Mouse (Mus musculus): Measurements from ENCODE around the gene Mea1. TPM values are rescaled to one million over a fixed set of nuclear protein-coding genes. Genes with fewer than 3 reads are reported as not detected.

Mea1 gene
- total RNA-seq, 2 experiments from 2014 or later: 124 to 130 TPM

GRCm38 (mm10) chr17:46699245-46699644, 20.7 kb downstream of the Mea1 start:
- intact Hi-C loops (cut with DNase I): no loop called here
- peak in 1 of 2 experiments; percentile 15 for DNase-seq (ENCODE audit: extremely low spot score in 1 of 2, low spot score in 2 of 2)

GRCm38 (mm10) chr17:46699912-46700311, 21.3 kb downstream of the Mea1 start:
- intact Hi-C loops (cut with DNase I): no loop called here
- peak in 1 of 2 experiments; percentile 12 for DNase-seq (ENCODE audit: extremely low spot score in 1 of 2, low spot score in 2 of 2)

GRCm38 (mm10) chr17:46701489-46701888, 22.9 kb downstream of the Mea1 start:
- intact Hi-C loops (cut with DNase I): no loop called here
- DNase-seq (ENCODE audit: extremely low spot score in 1 of 2, low spot score in 2 of 2): peak in 1 of 2 experiments; percentile 31

GRCm38 (mm10) chr17:46702100-46702499, 23.5 kb downstream of the Mea1 start:
- intact Hi-C loops (cut with DNase I): no loop called here
- DNase-seq (ENCODE audit: extremely low spot score in 1 of 2, low spot score in 2 of 2): peak in 1 of 2 experiments; percentile 25

- intact Hi-C loops (cut with DNase I): no loop called here
- peak in 1 of 2 experiments; percentile 7 for DNase-seq (ENCODE audit: extremely low spot score in 1 of 2, low spot score in 2 of 2)
Measured at GRCm38 (mm10) chr17:46702506-46702905, 23.9 kb downstream of the Mea1 start.

GRCm38 (mm10) chr17:46703971-46704886, 25.6 kb downstream of the Mea1 start:
- intact Hi-C loops (cut with DNase I): no loop called here
- DNase-seq (ENCODE audit: extremely low spot score in 1 of 2, low spot score in 2 of 2): peak in 1 of 2 experiments; percentile 39

GRCm38 (mm10) chr17:46704887-46705835, 26.6 kb downstream of the Mea1 start, which contains the start of gene Ppp2r5d:
Ppp2r5d (minus strand) TSS chr17:46705111.
- peak; percentile 96 to 98 for DNase-seq (ENCODE audit: extremely low spot score in 1 of 2, low spot score in 2 of 2)
- intact Hi-C loops (cut with DNase I): no loop called here

- DNase-seq (ENCODE audit: extremely low spot score in 1 of 2, low spot score in 2 of 2): no peak
- intact Hi-C loops (cut with DNase I): no loop called here
Measured at GRCm38 (mm10) chr17:46706375-46707089, 27.9 kb downstream of the Mea1 start.

- intact Hi-C loops (cut with DNase I): no loop called here
- peak; percentile 92 to 97 for DNase-seq (ENCODE audit: extremely low spot score in 1 of 2, low spot score in 2 of 2)
Measured at GRCm38 (mm10) chr17:46710959-46711597, 32.5 kb downstream of the Mea1 start, which contains the start of gene Pex6. Pex6 (plus strand) TSS chr17:46711463.

- DNase-seq (ENCODE audit: extremely low spot score in 1 of 2, low spot score in 2 of 2): peak; percentile 27 to 71
- intact Hi-C loops (cut with DNase I): no loop called here
Measured at GRCm38 (mm10) chr17:46711612-46712271, 33.1 kb downstream of the Mea1 start.

- DNase-seq (ENCODE audit: extremely low spot score in 1 of 2, low spot score in 2 of 2): no peak
- intact Hi-C loops (cut with DNase I): no loop called here
Measured at GRCm38 (mm10) chr17:46712442-46712841, 33.8 kb downstream of the Mea1 start.

GRCm38 (mm10) chr17:46713849-46714248, 35.3 kb downstream of the Mea1 start:
- DNase-seq (ENCODE audit: extremely low spot score in 1 of 2, low spot score in 2 of 2): no peak
- intact Hi-C loops (cut with DNase I): no loop called here

GRCm38 (mm10) chr17:46714756-46715481, 36.3 kb downstream of the Mea1 start:
- intact Hi-C loops (cut with DNase I): no loop called here
- DNase-seq (ENCODE audit: extremely low spot score in 1 of 2, low spot score in 2 of 2): peak in 1 of 2 experiments; percentile 18

- intact Hi-C loops (cut with DNase I): no loop called here
- peak in 1 of 2 experiments; percentile 12 for DNase-seq (ENCODE audit: extremely low spot score in 1 of 2, low spot score in 2 of 2)
Measured at GRCm38 (mm10) chr17:46721077-46721476, 42.5 kb downstream of the Mea1 start.

GRCm38 (mm10) chr17:46724477-46725084, 46.0 kb downstream of the Mea1 start:
- intact Hi-C loops (cut with DNase I): no loop called here
- no peak for DNase-seq (ENCODE audit: extremely low spot score in 1 of 2, low spot score in 2 of 2)

GRCm38 (mm10) chr17:46725273-46725672, 46.7 kb downstream of the Mea1 start:
- intact Hi-C loops (cut with DNase I): no loop called here
- no peak for DNase-seq (ENCODE audit: extremely low spot score in 1 of 2, low spot score in 2 of 2)

Measured in left cerebral cortex, postnatal 10 days (tissue).